Mouse (Mus musculus) stomach, embryonic 15.5 days (tissue): ENCODE measurements around the gene Sema4d. TPM values are rescaled to one million over a fixed set of nuclear protein-coding genes. Genes with fewer than 3 reads are reported as not detected.

Source experiments
- ATAC-seq: fragments of 200-750 bp; cut with Nextera tagmentation; 2 replicates; pipeline ENCODE4 v1.8.0; 2017; ENCODE audit warnings: low read depth, moderate number of reproducible peaks, moderate TSS enrichment; ENCODE audit not compliant: insufficient read depth, low FRiP score
- H3K27ac ChIP-seq: fragments of 300-500 bp; sonication (generic); 2 replicates; pipeline ENCODE4 v1.5.1; 2015; ENCODE audit warnings: mild to moderate bottlenecking, inconsistent platforms
- H3K27me3 ChIP-seq: fragments of 300-500 bp; sonication (generic); replicated peaks from 2 replicates; pipeline ENCODE4 v1.6.1; 2015; ENCODE audit warnings: inconsistent platforms
- H3K36me3 ChIP-seq: fragments of 300-500 bp; sonication (generic); 2 replicates; pipeline ENCODE4 v1.6.1; 2015; ENCODE audit warnings: inconsistent platforms
- H3K4me1 ChIP-seq: fragments of 300-500 bp; sonication (generic); 2 replicates; pipeline ENCODE4 v1.6.1; 2015; ENCODE audit warnings: inconsistent platforms
- H3K4me2 ChIP-seq: fragments of 300-500 bp; sonication (generic); 2 replicates; pipeline ENCODE4 v1.6.1; 2015; ENCODE audit warnings: mild to moderate bottlenecking, inconsistent platforms
- H3K4me3 ChIP-seq: fragments of 300-500 bp; sonication (generic); replicated peaks from 2 replicates; pipeline ENCODE4 v1.5.1; 2015; ENCODE audit warnings: inconsistent platforms
- H3K9ac ChIP-seq: fragments of 300-500 bp; sonication (generic); 2 replicates; pipeline ENCODE4 v1.6.1; 2015; ENCODE audit warnings: inconsistent platforms
- H3K9me3 ChIP-seq: fragments of 300-500 bp; sonication (generic); 2 replicates; pipeline ENCODE4 v1.6.1; 2016; ENCODE audit warnings: inconsistent platforms
- WGBS: fragments of 180-500 bp; shearing (Covaris S2); methylation state at CpG from one replicate; pipeline ENCODE4 v1.1.7; 2015; 5-methylcytosine and 5-hydroxymethylcytosine counted together
- polyA plus RNA-seq: library from polyadenylated mRNA; unstranded; fragments of >200 nt; fragmentation: Nextera tagmentation; extraction: Ambion mirVana; gene quantifications from 2 replicates; pipeline ENCODE4 v1.2.1, GENCODE M21; 2015

The Sema4d gene
- polyA plus RNA-seq, 1 experiment from 2014 or later, result 10.2 TPM

DNA sequence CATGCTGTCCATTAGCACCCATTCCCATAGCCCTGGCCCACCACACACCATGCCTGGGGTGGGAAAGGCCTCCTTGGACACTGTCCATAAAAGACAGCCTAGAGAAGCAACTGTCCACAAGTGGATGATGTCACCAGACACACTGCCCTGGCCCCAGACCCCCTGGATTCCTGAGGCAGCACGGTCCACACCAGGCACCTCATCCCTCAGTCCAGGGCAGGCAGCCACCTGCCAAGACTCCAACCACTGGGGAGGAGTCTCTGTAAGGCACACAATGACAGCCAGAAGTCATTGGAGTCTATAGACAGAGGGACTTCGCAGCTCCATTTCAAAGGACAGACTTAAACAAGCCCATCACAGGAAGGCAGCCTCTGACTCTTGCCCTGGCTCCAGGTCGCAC, 1.9 kb downstream of the Sema4d start:
- 0 out of 2 replicates have a peak, but pooled peaks cover 9% of the 10 kb centered on the region for H3K27me3 ChIP-seq
- H3K36me3 ChIP-seq, result no peaks in the 10 kb centered on the region
- H3K9me3 ChIP-seq, result no peaks in the 10 kb centered on the region
- peaks cover 3% of the 10 kb centered on the region; the same call in 1 of the 2 replicates for H3K4me1 ChIP-seq
- H3K9ac ChIP-seq, result no peak overlapping the region
- no peak overlapping the region for H3K4me3 ChIP-seq
- no peak overlapping the region for H3K27ac ChIP-seq
- no peak for ATAC-seq
- H3K4me2 ChIP-seq, result no peak overlapping the region
- 61% methylated on average over 3 of the region's 3 CpGs for WGBS

DNA sequence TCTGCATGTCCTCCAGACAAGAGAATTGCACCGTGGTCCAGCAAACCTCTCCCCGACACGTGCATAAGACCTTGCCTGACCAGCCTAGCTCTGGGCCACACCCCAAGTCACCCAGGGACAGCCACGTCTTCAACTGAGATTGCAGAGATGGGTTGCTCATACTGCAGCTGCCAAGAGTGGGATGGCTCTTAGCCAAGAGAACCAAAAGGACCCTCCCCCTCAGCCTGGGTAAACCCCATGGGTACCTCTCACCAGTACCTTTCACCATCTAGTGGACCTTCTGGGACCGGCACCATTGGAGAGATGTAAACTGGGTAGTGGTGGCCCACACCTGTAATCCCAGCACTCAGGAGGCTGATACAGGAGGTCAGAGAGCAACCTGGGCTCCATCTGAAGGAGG, 2.8 kb downstream of the Sema4d start:
- no peak overlapping the region for H3K27ac ChIP-seq
- ATAC-seq, result no peak
- 60% methylated on average over 5 of the region's 5 CpGs for WGBS
- H3K9me3 ChIP-seq, result no peaks in the 10 kb centered on the region
- no peak overlapping the region for H3K9ac ChIP-seq
- peaks cover 3% of the 10 kb centered on the region; the same call in 1 of the 2 replicates for H3K4me1 ChIP-seq
- no peaks in the 10 kb centered on the region for H3K36me3 ChIP-seq
- 0 out of 2 replicates have a peak, but pooled peaks cover 9% of the 10 kb centered on the region for H3K27me3 ChIP-seq
- no peak overlapping the region for H3K4me3 ChIP-seq
- no peak overlapping the region for H3K4me2 ChIP-seq

DNA sequence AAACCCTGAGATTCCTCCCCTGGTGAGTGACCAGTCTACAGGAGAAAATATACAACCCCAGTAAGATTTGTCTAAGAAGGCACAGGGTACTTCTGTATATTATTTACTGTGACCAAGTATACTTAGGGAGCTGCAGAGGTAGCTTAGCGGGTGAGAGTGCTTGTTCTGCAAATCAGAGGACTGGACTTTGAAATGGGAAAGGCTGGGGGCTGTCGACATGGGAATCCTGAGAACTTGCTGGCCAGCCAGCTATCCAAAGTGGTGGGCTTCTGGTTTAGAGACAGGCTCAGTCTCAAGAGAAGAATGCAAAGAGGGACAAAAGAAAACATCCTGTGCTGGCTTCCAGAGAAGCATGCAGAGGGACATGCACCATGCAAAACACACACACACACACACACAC, 5.7 kb downstream of the Sema4d start:
- Histone ChIP-seq H3K27me3 (0 out of 2 replicates have a peak, but pooled peaks cover 4% of the 10 kb centered on the region), H3K4me2 (no peak overlapping the region), H3K9ac (no peak overlapping the region), H3K36me3 (no peaks in the 10 kb centered on the region), H3K9me3 (no peaks in the 10 kb centered on the region), H3K4me1 (peaks cover 3% of the 10 kb centered on the region; the same call in 1 of the 2 replicates), H3K4me3 (no peak overlapping the region), H3K27ac (no peak overlapping the region)
- WGBS, result 36% methylated on average over 2 of the region's 2 CpGs
- no peak for ATAC-seq

DNA sequence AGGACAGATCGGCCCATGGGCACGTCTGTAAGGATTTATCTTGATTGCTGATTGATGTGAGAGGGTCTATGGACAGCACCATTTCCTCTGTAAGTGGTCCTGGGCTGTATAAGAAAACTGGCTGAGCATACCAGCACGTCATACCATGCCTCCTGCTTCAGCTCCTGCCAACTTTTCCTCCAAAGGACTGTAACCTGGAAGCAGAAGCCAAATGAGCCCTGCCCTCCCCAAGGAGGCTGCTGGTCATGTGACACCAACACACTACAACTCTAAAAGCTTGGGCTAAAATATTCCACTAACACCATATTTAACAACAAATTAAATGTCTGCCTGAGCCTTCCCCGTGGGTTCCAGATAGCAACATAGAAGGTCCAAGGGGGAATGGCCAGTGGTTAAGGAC, 6.9 kb downstream of the Sema4d start:
- Histone ChIP-seq H3K9ac (no peak overlapping the region), H3K36me3 (no peaks in the 10 kb centered on the region), H3K4me3 (no peak overlapping the region), H3K27ac (no peak overlapping the region), H3K4me2 (no peak overlapping the region), H3K9me3 (no peaks in the 10 kb centered on the region), H3K27me3 (no peaks in the 10 kb centered on the region), H3K4me1 (0 out of 2 replicates have a peak, but pooled peaks cover 2% of the 10 kb centered on the region)
- WGBS, result 70% methylated on average over 4 of the region's 4 CpGs
- no peak for ATAC-seq

DNA sequence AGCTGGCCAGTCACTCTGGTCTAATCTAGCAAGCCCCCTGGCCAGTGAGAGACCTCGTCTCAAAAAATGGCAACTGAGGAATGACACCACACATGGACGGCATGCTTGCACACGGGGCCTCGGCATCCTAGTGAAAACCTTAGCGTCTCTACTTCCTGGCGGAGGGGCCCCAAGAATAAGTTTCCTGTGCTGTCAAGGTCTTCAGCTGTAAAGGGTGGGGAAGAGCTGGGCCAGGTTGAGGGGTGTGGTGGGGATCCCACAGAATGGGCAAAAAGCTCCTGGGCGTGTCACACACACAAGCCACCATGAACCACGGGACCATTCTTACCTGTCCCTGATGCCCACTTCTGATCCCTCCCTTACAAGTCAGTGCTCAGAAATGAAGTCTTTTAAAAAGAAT, 9.1 kb downstream of the Sema4d start:
- WGBS, result 81% methylated on average over 8 of the region's 8 CpGs
- Histone ChIP-seq H3K4me3 (no peak overlapping the region), H3K27ac (no peak overlapping the region), H3K27me3 (no peaks in the 10 kb centered on the region), H3K9me3 (no peaks in the 10 kb centered on the region), H3K4me2 (no peak overlapping the region), H3K9ac (no peak overlapping the region), H3K36me3 (no peaks in the 10 kb centered on the region), H3K4me1 (no peaks in the 10 kb centered on the region)
- no peak for ATAC-seq

DNA sequence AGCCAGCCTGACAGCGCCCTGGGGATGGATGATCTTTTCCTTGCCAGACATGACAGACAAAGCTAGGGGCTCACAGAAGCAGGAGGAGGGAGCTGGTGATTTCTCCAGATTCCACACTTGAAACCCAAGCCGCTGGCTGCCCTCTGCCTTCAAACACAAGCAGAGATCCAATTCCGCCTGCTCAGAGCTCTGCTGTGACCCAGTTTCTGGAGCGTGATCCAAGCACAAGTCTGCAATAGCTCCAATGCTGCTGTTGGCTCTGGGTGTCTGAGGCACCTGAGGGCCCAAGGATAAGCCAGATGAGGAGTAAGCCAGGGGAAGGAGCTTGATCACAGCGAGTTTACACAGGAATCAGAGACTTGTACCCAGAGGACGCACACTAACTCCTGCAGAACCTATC, 9.7 kb downstream of the Sema4d start:
- Histone ChIP-seq H3K4me3 (no peak overlapping the region), H3K9ac (no peak overlapping the region), H3K4me2 (no peak overlapping the region), H3K27me3 (no peaks in the 10 kb centered on the region), H3K9me3 (no peaks in the 10 kb centered on the region), H3K36me3 (no peaks in the 10 kb centered on the region), H3K27ac (no peak overlapping the region), H3K4me1 (no peaks in the 10 kb centered on the region)
- 66% methylated on average over 6 of the region's 6 CpGs for WGBS
- ATAC-seq, result no peak

DNA sequence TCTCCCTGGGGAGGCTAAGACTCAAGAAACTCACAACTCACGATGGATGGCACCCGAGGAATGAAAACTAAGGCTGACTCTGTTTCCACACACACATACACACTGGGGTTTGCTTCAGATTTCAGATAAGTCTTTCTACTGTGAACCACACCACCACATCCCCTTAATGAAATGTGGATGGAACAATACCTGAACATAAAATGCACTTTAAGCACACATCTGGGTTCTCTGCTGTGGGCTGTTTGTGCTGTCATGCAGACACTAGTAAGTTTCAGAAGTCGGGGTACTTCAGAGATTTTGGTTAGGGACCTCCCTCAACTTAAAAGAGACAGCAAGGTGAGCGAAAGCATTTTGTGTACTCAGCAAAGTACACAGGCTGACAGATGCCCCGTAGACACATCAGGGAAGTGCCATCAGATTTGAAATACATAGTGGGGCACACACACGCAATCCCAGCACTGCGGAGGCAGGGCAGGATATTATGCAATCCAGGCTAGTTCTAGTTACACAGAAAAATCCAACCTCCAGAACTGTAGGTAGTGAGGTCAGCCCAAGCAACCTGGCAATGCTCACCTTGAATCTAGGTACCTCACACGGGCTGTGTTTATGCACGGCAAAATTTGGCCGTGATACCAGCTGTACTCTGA, 12.9 kb downstream of the Sema4d start:
- Histone ChIP-seq H3K9me3 (no peaks in the 10 kb centered on the region), H3K4me2 (no peak overlapping the region), H3K36me3 (no peaks in the 10 kb centered on the region), H3K27ac (no peak overlapping the region), H3K27me3 (no peaks in the 10 kb centered on the region), H3K4me3 (no peak overlapping the region), H3K4me1 (no peaks in the 10 kb centered on the region; the same call in 1 of the 2 replicates), H3K9ac (no peak overlapping the region)
- ATAC-seq, result no peak
- 82% methylated on average over 10 of the region's 10 CpGs for WGBS

DNA sequence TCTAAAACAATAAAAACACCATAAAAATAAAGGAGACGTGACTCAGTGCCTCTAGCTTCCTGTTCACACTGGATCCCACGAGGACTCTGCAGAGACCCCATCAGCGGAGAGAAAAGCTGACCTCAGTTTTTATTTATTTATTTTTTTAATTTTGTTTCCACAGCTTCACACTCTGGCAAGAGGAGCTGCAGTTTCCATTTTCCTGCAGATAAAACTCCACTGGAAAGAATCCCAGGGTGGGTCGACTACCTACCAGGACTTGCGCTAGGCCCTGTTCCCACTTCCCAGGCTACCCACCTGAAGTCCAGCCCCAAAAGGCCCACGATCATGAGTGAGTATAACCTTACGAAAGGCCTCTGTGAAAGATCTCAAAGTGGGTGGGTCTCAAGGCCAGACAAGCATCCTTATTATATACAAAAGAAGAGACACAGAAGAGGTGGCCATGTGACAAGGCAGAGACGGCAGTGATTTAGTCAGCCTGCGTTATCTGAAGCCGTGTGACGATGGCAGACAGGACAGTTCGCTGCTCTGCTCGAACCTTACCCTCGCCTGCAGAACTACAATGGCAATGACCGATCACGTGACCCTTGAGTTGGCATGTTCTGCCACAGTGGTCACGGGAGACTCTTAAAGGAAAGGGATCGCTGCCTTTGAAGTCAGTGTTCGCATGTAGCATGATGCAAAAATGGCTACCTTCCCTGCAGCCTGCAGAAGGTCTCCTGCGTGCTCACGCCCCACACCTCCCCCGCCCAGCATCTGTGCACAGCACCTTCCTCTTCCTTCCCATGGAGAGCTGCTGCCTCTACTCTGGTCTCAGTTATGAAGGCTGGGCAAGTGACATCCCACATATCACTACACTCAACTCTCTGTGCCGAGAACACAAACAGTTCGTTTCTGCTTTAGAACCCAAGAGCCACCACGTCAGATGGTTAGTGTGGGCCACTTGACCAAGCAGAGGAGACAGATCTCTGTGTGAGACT, 14.3 kb downstream of the Sema4d start:
- no peak for ATAC-seq
- no peaks in the 10 kb centered on the region for H3K36me3 ChIP-seq
- H3K27me3 ChIP-seq, result no peaks in the 10 kb centered on the region
- no peak overlapping the region for H3K9ac ChIP-seq
- 80% methylated on average over 25 of the region's 25 CpGs for WGBS
- H3K4me3 ChIP-seq, result no peak overlapping the region
- H3K4me2 ChIP-seq, result no peak overlapping the region
- H3K27ac ChIP-seq, result no peak overlapping the region
- no peaks in the 10 kb centered on the region for H3K9me3 ChIP-seq
- H3K4me1 ChIP-seq, result no peaks in the 10 kb centered on the region; the same call in 1 of the 2 replicates

DNA sequence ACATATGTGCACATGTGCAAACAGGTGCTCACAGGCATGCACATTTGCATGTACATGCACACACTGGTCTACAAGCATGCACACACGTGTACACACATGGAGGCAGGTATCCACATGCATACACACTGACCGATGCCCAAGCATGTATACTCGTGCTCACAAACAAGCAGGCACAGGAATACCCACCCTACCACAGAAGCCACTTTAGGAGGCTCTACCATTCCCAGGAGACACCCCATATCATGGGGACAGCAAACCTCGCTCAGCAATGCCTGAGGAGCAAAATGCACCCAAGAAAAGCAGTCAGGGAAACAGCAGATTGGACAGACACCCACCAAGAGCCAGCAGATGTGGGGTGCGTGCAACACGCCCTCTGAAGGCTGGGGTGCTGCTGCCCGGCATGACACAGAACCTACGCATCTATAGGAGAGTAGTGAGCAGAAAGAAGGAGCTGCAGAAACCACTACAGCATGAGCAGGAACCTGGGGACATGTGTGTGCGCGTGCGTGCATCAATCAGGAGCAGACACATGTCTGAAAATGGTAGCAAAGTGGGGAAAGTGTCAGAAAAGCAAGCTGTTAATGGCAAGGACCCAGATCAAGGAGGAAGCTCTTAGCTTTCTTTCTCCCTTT, 15.1 kb downstream of the Sema4d start:
- 91% methylated on average over 11 of the region's 11 CpGs for WGBS
- Histone ChIP-seq H3K4me3 (no peak overlapping the region), H3K27me3 (no peaks in the 10 kb centered on the region), H3K4me2 (no peak overlapping the region), H3K9ac (no peak overlapping the region), H3K36me3 (no peaks in the 10 kb centered on the region), H3K9me3 (no peaks in the 10 kb centered on the region), H3K27ac (no peak overlapping the region), H3K4me1 (no peaks in the 10 kb centered on the region; the same call in 1 of the 2 replicates)
- no peak for ATAC-seq

DNA sequence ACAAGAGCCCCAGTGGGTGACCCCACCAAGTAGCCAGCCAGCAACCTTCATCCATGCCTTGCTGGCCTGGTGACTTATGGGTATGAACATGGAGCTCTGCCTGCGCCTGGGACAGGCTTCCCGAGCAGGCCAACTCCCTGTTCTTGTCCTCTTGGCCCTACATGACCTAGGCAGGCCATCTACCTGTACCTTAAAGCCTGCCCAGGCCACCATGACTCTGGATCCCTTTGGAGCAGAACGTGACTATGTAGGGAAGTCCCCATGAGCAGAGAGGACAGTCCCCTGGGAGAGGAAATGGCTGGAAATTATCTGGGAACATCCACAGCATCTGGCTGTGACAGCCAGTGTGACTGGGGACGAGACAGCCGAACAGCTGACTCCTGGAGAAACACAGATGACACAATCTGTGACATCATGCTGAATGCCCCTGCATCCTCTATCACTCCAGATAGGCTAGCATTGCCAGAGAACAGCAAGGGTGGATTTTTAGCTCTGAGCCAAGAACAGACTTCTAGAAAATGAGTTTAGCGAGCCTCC, 15.7 kb downstream of the Sema4d start:
- 66% methylated on average over 6 of the region's 6 CpGs for WGBS
- no peak overlapping the region for H3K4me2 ChIP-seq
- no peak; the same call in 1 of the 2 replicates for ATAC-seq

DNA sequence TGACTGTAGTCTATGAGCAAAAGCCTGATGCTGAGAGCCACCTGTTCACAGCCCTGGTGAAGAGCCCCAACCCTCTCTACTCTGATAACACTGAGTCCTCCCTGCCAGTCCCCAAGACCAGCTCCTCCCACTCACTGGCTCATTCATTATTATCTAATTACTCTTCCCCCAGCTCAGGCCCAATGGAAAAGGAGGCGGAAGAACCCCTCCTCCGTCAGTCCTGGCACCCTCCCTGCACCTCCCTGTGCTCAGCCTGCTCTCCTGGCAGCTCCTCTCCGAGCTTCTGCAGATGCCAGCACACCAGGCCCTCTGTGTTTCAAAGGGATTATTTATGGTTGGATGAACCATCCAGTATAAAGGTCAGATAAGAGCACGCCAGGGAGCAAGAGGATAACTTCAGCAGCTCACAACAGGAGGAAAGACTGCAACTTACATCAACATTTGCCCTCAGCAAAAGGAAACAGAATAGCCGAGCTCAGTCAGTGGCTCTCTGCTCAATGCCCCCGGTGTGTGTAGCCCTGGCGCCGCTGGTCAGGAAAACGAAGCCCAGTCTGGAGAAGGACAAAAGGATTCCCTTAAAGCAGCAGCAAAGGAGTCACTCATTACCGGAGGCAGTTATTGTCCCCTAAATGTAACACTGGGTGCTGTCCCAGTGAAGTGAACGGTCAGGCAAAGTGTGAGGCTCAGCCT, 16.4 kb downstream of the Sema4d start:
- Histone ChIP-seq H3K4me1 (no peaks in the 10 kb centered on the region; the same call in 1 of the 2 replicates), H3K4me3 (no peak overlapping the region), H3K9me3 (no peaks in the 10 kb centered on the region), H3K27me3 (no peaks in the 10 kb centered on the region), H3K4me2 (no peak overlapping the region), H3K9ac (no peak overlapping the region), H3K27ac (no peak overlapping the region), H3K36me3 (no peaks in the 10 kb centered on the region)
- WGBS, result 42% methylated on average over 11 of the region's 11 CpGs
- ATAC-seq, result peak; percentile 83; the same call in 1 of the 2 replicates

More for the DNA sequence above, 15.7 kb downstream of the Sema4d start:
- no peaks in the 10 kb centered on the region for H3K9me3 ChIP-seq
- H3K27ac ChIP-seq, result no peak overlapping the region
- no peaks in the 10 kb centered on the region for H3K36me3 ChIP-seq
- H3K27me3 ChIP-seq, result no peaks in the 10 kb centered on the region
- H3K4me1 ChIP-seq, result no peaks in the 10 kb centered on the region; the same call in 1 of the 2 replicates
- H3K9ac ChIP-seq, result no peak overlapping the region
- H3K4me3 ChIP-seq, result no peak overlapping the region
